Mouse (Mus musculus): ENCODE results near the gene Lamtor2. TPM values are rescaled to one million over a fixed set of nuclear protein-coding genes. Genes with fewer than 3 reads are reported as not detected.
"Not testable (repeated sequence)": the region's sequence is repeated elsewhere in the genome, so short reads cannot be mapped to it uniquely, and the experiment has no call there.

Lamtor2 gene
- 100 to 1,000 TPM in 1 of 2 experiments, 10 to 100 TPM in 1; 96.0 to 106 TPM for total RNA-seq (2021)
- long read RNA-seq, experiment 1, transcript Lamtor2-201 (4 exons, 668 nt), result major isoform, 48 of 69 reads
- long read RNA-seq, experiment 1, transcript Lamtor2-202 (4 exons, 568 nt), result minor isoform, 5 of 69 reads
- long read RNA-seq, experiment 1, partial matches to known transcripts, result 6 of 69 reads
- long read RNA-seq, experiment 1, other reads (novel, unspliced or antisense), result 6 of 69 reads
- long read RNA-seq, experiment 2, transcript Lamtor2-202 (4 exons, 568 nt), result minor isoform, 6 of 67 reads
- long read RNA-seq, experiment 2, transcript Lamtor2-201 (4 exons, 668 nt), result major isoform, 51 of 67 reads
- long read RNA-seq, experiment 2, partial matches to known transcripts, result 2 of 67 reads
- long read RNA-seq, experiment 2, other reads (novel, unspliced or antisense), result 6 of 67 reads

DNA sequence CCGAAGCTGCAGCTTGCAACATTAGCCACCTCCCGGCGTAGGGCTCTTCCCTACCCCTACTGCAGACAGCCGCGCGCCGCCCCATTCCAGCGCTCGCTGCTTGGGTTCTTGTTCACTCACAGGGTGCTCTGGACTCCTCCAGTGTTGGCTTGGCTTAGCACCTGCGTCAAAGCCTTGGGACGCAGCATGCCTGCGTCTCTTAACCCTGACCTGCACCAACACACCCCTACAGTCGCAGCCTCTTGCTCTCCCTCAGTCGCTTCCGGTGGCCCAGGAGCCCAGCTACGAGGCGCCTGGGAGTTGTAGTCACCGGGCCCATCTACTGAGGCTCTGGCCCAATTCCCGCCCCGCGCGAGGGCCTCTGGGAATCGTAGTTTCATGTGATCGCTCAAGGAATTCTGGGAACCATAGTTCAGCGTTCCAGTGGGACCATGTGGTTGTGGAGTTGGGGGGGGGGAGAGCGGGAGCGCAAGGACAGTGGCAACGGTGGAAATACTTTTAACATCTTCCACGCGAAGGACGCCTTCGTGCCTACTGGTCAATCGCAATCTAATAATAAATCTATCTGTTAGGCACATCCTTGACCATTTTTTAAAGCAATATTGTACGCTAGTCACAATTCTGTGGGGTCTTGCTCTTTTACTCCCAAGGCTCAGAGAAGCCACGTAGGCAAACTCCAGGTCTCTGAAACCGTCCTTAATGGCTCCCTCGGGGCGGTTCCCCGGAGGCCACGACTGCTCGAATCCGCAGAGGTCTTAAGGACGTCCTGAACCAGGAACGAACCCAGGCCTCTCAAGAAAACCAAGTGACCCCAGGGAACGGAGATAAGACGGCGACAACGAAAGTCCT, at the start of gene Lamtor2:
Gene Lamtor2 (minus strand): TSS at position 399 of the 849 bp plus-strand sequence.
- Histone ChIP-seq H3K4me3 (peak within 1 kb of the TSS; percentile 98), H3K27ac (peak within 1 kb of the TSS; percentile 99)
- TF ChIP-seq CTCF (conservative IDR thresholded peaks at IDR 0.05), result no peak
- peak; percentile 99 for DNase-seq (ENCODE audit: low spot score in 2 of 2)

DNA sequence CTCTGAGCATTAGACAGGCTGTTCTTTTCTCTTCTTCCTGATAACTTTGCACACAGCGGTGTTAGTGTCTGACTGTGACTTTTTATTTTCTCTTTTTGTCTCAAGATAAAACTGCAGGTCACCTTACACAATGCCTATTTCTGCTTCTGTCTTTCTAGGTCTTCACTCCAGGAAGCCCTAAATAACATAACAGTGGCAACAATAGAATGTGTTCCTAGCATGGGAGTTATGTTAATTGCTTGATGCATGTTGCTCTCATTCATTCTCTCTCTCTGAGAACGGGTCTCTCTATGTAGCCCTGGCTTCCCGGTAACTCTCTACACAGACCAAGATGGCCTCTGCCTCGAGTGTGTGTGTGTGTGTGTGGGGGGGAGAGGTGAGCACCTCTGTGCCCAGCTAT, 49.6 kb upstream of the Lamtor2 start:
- TF ChIP-seq CTCF (conservative IDR thresholded peaks at IDR 0.05), result no peak
- H3K4me3 ChIP-seq, result no peak overlapping the region
- DNase-seq (ENCODE audit: low spot score in 2 of 2), result no peak
- H3K27ac ChIP-seq, result no peak overlapping the region

DNA sequence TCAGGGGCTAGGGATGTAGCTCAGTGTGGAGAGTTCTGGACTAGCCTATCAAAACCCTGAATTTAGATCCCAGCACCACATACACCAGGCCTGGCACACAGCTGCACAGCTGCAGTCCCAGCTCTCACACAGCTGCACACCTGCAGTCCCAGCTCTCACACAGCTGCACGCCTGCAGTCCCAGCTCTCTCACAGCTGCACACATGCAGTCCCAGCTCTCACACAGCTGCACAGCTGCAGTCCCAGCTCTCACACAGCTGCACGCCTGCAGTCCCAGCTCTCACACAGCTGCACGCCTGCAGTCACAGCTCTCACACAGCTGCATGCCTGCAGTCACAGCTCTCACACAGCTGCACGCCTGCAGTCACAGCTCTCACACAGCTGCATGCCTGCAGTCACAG, 43.7 kb upstream of the Lamtor2 start:
- not testable (repeated sequence) for H3K4me3 ChIP-seq; DNase-seq (ENCODE audit: low spot score in 2 of 2)

DNA sequence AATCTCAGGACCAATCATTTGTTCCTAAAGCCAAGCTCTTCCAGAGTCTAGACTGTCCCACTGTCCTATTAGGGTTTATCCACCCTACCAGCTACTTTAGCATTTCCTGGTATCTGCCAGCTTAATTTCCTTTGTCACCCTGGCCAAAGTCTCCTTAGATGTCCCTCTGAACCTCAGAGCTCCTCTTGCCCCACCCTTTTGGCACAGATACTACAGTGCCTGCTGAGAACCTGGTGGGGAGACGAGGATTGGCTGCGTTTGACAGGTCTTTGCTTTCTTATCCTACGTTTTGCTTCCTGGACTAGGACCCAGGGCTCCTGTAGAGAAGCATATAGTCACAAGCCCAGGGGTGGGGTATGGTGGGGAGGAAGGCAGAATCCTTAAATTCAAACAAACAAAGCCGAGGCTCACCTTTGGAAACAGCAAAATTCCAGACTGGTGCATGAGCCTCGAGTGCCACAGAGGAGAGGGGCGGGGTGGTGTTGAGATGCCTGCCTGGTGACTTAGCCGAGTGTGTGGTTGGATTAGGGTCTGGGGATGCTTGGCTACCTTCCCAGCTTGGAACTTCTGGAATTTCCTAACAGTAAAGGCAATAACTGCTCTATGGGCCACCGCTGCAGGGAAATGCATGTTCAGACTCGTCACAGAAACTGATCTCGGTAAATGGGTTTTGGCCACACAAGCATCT, 41.2 kb upstream of the Lamtor2 start:
- no peak overlapping the region for H3K4me3 ChIP-seq
- TF ChIP-seq CTCF (conservative IDR thresholded peaks at IDR 0.05), result no peak
- no peak overlapping the region for H3K27ac ChIP-seq
- no peak for DNase-seq (ENCODE audit: low spot score in 2 of 2)

More for the DNA sequence above, 43.7 kb upstream of the Lamtor2 start:
- H3K27ac ChIP-seq, result not testable (repeated sequence)

DNA sequence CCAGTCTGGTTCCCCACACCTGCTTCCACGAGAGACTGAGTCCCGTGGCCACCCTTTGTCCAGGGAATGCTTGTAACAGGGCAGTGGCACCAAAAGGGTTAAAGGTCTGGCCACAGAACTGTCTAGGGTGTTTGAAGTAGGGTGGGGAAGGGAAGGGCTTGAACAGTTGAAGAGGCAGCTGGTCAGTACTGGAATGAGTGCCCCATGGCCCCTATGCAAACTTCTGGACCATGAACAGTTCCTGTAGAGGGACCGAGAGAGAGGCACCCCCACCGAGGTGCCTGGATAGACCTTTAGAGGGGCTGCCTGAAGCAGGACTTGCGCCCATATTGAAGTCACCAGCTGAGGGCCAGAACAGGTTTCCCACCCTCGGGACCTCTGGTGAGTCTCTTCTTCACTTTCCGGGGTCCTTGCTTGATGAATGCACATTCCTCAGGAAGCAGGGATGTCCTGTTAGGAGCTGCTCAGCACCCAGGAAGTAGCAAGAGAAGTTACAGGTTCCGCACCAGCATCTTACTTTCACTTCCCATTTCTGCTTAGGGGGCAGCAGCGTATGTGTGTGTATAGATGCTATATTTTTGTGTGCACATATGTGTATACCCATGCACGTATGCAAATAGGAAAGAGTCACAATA, 40.2 kb upstream of the Lamtor2 start:
- 0 out of 2 replicates have a peak overlapping the region, but pooled peaks have one; percentile 56 for H3K27ac ChIP-seq
- H3K4me3 ChIP-seq, result no peak overlapping the region
- DNase-seq (ENCODE audit: low spot score in 2 of 2), result no peak
- TF ChIP-seq CTCF (conservative IDR thresholded peaks at IDR 0.05), result no peak

DNA sequence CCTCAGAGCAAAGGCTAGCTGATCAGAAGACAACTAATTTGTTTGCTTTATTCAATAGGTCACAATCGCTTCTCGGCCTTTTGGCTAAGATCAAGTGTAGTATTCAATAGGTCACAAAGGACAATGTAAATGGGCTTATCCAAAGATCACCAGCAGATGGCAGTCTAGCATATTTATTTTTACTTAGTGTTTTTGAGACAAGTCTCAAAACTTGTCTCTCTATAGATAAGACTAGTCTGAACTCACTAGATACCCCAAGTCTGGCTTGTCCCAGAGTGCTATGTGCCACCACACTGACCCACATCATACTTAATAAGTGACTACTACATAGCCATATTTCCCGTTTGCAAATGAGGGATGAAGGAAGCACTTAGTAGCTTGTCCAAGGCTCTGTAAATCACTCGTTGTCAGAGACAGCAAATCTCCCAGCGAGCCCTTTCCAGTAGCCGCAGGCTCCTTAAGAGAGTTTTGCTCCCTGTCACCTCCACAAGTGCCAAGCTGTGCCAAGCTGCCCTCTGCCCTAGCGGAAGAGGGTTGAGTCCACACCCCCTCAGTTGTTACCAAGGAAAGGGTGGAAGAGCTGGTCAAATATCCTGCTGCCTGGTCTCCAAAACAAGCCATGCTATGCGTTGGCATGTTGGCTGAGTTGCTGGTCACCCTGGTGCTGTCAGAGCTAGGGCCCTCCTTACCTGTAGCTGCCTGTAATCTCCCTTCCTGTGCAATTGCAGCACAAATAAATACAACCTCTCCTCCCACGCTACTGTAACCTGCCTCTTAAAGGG, 39.3 kb upstream of the Lamtor2 start:
- TF ChIP-seq CTCF (conservative IDR thresholded peaks at IDR 0.05), result peak; percentile 84
- DNase-seq (ENCODE audit: low spot score in 2 of 2), result peak; percentile 16 to 52
- peak overlapping the region; percentile 56; the same call in 1 of the 2 replicates for H3K27ac ChIP-seq
- H3K4me3 ChIP-seq, result no peak overlapping the region

DNA sequence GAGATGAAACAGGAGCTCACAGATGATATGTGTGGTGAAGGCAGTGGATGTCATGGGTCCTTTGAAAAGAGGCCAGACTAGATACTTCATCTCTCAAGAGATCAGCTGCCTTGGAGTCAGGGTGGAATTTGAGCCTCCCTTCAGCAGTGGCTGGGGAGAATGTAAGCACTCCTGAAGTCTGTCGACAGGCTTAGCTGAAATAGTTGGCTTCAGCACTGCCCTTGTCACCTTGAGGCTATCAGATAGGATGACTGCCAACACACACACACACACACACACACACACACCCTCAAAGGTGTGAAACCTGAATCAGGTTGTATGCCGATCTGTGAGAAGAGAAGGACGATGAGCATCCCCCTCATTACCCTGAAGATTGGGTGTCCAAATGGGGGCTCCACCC, 38.2 kb upstream of the Lamtor2 start:
- DNase-seq (ENCODE audit: low spot score in 2 of 2), result no peak
- TF ChIP-seq CTCF (conservative IDR thresholded peaks at IDR 0.05), result no peak
- Histone ChIP-seq H3K4me3 (no peak overlapping the region), H3K27ac (no peak overlapping the region)

DNA sequence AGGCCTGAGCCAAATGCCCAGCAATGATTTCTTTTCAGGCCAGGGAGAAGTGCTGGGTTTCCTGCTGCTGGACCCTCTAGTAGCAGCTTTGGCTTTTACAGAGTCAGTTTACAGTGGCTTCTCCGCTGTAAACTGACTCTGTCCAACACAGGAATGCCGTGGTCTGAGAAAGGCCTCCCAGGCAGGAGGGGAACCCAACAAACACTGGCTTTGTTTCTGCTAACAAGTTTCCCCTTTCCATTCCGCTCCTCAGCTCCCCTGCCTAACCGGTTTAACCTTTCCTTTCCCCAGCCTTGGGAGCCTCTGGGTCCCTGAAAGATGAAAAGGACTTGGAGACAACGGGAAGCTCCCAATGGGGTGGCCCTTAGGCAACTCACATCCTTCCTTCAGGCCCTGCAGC, 37.4 kb upstream of the Lamtor2 start:
- H3K4me3 ChIP-seq, result no peak overlapping the region
- no peak overlapping the region for H3K27ac ChIP-seq
- TF ChIP-seq CTCF (conservative IDR thresholded peaks at IDR 0.05), result no peak
- no peak for DNase-seq (ENCODE audit: low spot score in 2 of 2)

DNA sequence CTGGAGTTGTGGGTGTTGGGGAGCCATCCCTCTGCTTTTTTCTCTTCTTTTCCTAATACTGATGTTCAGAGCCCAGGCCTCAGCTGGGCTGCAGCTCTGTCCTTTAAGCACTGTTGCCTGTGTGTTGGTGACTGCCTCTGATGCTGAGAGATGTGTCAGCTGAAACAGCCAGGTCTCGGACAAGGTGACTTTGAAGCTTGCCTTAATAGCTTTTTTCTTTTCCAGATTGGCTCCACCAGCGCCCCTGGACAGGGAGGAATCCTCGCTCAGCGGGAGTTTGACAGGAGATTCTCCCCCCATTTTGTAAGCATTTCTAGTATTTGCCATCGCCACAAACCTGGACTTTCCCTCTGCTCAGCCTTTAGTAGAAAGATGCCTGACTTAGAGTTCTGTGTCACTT, 33.8 kb upstream of the Lamtor2 start:
- no peak for DNase-seq (ENCODE audit: low spot score in 2 of 2)
- no peak overlapping the region for H3K27ac ChIP-seq
- TF ChIP-seq CTCF (conservative IDR thresholded peaks at IDR 0.05), result no peak
- no peak overlapping the region for H3K4me3 ChIP-seq

DNA sequence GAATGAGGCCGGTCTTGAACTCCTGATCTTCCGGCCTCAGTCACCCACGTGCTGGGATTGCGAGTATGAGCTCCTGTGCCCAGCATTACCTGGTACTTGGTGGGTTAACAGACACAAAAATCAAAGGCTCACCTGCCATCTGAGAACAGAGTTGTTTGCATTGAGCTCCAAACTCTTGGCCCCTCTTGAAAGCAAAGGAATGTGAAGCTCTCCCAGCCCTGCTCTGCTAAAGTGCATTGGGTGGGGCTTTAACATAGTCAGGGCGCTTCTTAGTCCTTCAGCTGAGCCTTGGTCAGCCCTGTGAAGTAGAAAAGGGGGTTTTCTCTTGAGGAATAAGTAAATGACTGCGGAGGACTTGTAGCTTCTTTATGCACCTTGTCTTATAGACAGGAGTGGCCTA, 32.9 kb upstream of the Lamtor2 start:
- TF ChIP-seq CTCF (conservative IDR thresholded peaks at IDR 0.05), result no peak
- Histone ChIP-seq H3K4me3 (no peak overlapping the region), H3K27ac (no peak overlapping the region)
- no peak for DNase-seq (ENCODE audit: low spot score in 2 of 2)

DNA sequence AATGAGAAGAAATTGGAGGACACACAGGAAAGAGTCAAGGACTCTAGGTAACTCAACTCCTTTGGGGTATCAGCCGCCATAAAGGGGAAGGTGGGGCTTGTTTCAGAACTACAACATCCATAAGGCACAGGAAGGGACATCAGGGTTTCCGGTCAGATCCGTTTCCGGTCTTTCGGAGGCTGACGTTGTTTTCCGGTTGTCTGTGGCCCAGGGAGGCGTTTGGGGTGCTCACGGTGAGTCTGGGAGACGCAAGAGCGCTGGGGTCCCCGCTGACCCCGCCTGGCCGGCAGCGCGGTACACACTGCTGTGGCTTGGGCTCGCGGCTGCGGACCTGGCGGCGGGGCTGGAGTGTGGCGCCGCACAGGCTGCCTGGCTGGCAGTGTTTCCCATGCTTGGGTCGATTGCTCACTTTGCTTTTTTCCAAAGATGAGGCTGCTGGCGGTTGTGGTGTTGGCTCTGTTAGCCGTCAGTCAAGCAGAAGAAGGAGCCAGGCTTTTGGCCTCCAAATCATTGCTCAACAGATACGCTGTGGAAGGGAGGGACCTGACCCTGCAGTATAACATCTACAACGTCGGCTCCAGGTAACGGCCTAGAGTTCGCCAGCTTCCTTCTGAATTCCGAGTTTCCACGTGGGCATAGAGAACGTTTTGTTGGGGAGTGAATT, 26.7 kb upstream of the Lamtor2 start:
- Histone ChIP-seq H3K4me3 (peak overlapping the region; percentile 72), H3K27ac (peak overlapping the region; percentile 90)
- peak; percentile 82 to 88 for DNase-seq (ENCODE audit: low spot score in 2 of 2)
- TF ChIP-seq CTCF (conservative IDR thresholded peaks at IDR 0.05), result no peak
